Mouse (Mus musculus) layer of hippocampus, adult 9-11 months (tissue): ENCODE measurements around the gene C1s2.
"Not testable (repeated sequence)": the region's sequence is repeated elsewhere in the genome, so short reads cannot be mapped to it uniquely, and the experiment has no call there.

Experiments
- DNase-seq: peaks from one replicate; pipeline ENCODE4 v3.0.0; 2022

Gene C1s2

DNA sequence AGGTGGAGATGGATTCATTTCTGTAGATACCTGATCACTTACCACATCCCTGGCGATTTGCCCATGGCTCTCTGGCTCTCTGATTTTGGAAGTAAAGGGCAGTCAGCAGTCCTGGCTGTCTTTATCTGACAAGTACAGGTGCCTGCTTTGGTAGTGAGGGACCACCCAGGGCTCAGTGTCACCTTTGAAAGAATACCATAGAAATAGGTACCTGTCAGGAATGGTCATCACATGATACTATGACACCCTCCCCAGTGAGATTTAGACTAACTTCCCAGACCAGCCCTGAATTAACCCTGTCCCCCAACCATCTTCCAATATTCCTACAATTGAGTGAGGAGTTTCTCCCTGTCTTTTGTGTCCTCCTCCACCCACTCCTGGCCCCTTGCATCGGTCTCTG is at the start of gene C1s2:
Gene C1s2, minus strand, starts transcription at position 101 of the 400 bp plus-strand sequence.
- DNase-seq = not testable (repeated sequence)

DNA sequence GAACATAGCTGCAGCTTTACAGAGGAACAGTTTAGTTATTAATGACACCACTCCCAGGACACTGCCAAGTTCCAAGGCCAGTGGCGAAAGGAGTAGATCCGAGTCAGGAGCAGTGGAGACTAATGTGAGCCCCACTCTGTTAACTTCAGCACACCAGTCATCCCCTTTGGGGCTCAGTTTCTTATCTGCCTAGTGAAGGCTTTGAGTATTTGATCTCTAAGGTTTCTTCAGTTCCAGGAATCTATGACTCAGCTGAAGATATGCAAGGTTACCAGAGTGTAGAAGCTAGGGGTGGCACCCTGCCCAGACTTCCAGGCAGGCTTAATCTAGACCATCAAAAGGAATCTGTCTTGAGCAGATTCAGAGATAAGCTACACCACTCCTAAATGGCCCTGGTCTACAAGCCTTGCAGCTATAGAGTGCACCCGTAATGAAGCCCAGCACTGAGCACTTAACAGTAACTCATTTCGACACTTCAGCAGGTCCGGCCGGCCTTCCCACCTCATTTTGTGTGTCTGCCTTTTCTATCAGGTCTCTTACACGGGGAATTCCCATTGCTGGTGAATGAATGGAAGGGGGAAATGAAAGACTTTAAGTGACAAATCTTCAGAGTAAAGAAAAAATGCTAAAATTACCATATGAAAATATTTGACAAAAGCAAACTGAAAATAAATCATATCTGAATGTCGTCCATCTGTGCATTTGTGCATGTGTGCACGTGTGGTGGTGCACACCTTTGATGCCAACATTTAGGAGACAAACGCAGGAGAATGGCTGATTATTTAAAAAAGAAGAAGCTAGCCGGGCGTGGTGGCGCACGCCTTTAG is 47.9 kb upstream of the C1s2 start:
- DNase-seq = no peak

DNA sequence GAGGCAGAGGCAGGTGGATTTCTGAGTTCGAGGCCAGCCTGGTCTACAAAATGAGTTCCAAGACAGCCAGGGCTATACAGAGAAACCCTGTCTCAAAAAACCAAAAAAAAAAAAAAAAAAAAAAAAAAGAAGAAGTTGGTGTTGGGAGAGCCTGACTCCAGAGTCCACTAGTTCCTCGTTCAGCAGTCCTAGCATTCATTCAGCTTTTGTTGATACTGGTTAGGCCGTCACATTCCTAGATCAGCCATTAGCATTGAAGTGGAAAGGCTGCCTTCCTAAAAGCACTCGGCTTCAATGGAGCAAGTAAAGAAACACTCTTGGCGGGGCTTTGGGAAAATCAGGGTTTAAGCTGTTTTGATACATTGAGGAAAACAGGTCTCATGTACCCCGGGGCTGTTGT is 46.4 kb upstream of the C1s2 start:
- not testable (repeated sequence) for DNase-seq

DNA sequence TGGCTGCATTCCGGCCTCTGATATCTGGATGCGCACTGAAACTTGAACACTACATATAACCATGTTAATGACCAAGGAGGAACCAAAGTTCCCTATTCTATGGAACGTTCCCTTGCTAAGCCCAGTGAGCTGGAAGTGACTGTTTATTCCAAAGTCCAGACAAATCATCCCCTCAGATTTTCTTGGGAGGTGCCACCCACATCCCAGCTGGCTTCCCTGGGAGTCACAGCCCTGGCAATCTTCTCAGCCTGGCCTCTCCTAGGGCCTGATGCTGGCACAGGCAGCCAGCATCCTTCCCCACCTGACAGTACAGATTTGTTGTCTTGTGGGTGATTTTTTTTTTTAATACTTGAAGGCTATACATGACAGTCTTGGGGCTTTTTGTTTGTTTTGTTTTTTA is 43.6 kb upstream of the C1s2 start:
- DNase-seq = no peak

- no peak for DNase-seq
These were observed 42.9 kb upstream of the C1s2 start for GRCm38 (mm10) chr6:124678769-124679168.

GRCm38 (mm10) chr6:124676171-124676570 is 40.3 kb upstream of the C1s2 start:
- no peak for DNase-seq

- no peak for DNase-seq
These were observed 38.7 kb upstream of the C1s2 start for GRCm38 (mm10) chr6:124674591-124674990.

DNA sequence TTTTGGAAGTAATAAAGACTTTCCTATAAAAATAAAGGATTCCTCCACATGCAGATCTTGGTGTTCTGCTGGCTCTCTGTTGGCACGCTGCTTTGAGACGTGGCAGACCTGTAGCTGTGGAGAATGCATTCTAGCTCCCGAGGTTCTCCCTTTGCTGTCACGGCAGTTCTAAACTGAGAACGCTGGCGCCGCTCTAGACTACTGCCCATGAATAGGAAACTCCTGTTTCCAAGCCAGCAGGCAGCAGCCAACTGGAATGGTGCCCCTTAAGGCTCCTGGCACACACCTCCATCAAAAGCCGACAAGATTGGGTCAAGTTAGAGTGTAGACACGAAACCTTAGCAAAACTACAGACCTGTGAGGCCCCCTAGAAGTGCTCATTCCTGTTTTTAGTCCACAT is 37.7 kb upstream of the C1s2 start:
- peak; percentile 40 for DNase-seq

- no peak for DNase-seq
These were observed 36.2 kb upstream of the C1s2 start for GRCm38 (mm10) chr6:124672100-124672499.

GRCm38 (mm10) chr6:124670281-124670900 is 34.5 kb upstream of the C1s2 start:
- DNase-seq = no peak

DNA sequence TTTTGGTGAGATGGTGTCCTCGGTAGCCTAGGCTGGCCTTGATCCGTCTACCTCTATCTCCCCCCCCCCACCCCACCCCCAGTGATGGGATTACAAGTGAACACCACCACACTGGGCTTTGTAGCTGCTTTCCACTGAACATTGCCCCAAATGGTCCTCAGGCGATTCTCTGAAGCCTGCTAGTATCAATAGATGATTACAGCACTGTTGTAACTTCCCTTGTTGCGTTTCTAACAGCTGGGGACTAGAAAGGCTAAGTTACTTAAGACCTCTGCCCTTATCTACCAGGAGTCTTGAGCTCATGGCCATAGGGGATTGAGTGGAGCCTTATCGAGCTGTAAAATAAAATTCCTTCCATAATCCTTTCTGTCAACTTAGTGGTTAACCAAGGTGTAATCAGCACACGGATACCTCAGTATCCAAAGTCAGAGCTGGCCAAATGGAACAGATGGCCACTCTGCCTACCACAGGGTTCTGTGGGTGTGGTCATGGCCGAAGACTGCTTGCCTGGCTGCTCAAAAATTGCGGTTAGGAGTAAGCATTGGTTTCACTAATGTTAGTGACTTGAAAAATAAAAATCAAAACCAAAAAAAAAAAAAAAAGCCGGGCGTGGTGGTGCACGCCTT is 33.5 kb upstream of the C1s2 start:
- no peak for DNase-seq

GRCm38 (mm10) chr6:124665011-124665410 is 29.1 kb upstream of the C1s2 start:
- no peak for DNase-seq

GRCm38 (mm10) chr6:124664256-124664655 is 28.4 kb upstream of the C1s2 start:
- DNase-seq = no peak

DNA sequence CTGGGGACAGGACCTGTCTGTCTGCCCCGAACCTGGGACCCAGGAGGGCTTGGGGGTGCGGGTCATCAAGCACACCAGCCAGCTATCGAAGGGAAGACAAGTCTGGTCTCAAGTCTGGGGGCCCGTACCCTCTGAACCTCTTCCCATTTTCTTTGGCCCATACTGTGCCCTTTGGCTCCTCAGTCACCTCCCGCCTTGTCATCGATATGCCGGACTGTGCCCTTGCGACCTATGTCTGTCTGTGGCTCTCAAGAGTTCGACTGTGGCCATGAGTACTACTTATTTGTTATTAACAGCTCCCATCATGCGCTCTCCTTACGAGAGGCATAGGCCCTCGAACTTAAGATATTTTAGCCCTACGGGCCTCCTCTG is 27.5 kb upstream of the C1s2 start:
- no peak for DNase-seq

- peak; percentile 98 for DNase-seq
These were observed 26.9 kb upstream of the C1s2 start, which contains the start of gene Lpcat3 for GRCm38 (mm10) chr6:124662477-124663423. Gene Lpcat3, plus strand, starts transcription at chr6:124663027.

- no peak for DNase-seq
These were observed 26.1 kb upstream of the C1s2 start for GRCm38 (mm10) chr6:124661995-124662394.

DNA sequence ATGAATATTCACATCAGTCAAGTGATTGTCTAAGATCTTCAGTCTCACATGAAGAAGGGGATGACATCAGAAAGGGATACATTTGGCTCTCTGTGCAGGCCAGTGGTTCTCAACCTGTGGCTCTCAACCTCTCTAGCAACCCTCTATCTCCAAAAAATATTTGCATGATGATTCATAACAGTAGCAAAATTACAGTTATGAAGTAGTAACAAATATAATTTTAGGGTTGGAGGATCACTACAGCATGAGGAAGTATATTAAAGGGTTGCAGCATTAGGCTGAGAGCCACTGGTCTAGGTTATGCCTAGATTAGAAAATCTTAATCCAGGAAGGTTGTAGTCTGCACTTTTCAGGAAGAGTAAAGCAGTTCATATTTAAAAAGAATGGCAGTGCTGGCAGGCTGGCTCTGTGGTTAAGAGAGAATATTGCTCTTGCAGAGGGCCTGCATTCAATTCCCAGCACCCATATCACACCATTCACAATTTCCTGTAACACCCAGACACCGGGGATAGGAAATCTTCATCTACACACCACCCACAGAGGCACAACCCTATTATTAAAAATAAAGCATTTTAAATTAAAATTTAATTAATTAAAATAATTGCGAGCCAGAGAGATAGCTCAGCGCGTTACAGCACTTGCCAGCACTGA is 25.4 kb upstream of the C1s2 start:
- DNase-seq = no peak

GRCm38 (mm10) chr6:124658067-124658466 is 22.2 kb upstream of the C1s2 start:
- DNase-seq = no peak

- DNase-seq = no peak
These were observed 20.0 kb upstream of the C1s2 start for GRCm38 (mm10) chr6:124655893-124656292.

DNA sequence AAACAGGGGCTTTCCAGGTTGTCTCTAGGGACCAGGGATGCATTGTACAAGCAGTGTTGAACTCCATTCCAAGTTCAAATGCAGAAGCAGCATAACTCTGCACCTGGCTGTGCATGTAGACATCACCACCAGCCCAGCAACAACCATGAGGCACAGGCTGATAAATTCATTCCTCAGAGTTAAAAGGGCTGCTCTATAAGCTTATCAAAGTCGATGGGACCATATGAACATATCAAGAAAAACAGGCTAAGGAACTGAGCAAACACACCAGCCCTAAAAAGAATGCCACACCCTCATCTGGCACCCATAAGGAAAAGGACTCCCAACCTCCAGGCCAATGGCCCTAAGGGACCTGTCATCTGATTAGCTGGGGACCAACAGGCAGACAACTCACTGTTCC is 10.5 kb upstream of the C1s2 start:
- DNase-seq = no peak

- DNase-seq = peak; percentile 27
These were observed 5.1 kb upstream of the C1s2 start for GRCm38 (mm10) chr6:124640997-124641396.

- no peak for DNase-seq
These were observed 4.2 kb upstream of the C1s2 start for GRCm38 (mm10) chr6:124640041-124640440.
